In the genomic region with DNA sequence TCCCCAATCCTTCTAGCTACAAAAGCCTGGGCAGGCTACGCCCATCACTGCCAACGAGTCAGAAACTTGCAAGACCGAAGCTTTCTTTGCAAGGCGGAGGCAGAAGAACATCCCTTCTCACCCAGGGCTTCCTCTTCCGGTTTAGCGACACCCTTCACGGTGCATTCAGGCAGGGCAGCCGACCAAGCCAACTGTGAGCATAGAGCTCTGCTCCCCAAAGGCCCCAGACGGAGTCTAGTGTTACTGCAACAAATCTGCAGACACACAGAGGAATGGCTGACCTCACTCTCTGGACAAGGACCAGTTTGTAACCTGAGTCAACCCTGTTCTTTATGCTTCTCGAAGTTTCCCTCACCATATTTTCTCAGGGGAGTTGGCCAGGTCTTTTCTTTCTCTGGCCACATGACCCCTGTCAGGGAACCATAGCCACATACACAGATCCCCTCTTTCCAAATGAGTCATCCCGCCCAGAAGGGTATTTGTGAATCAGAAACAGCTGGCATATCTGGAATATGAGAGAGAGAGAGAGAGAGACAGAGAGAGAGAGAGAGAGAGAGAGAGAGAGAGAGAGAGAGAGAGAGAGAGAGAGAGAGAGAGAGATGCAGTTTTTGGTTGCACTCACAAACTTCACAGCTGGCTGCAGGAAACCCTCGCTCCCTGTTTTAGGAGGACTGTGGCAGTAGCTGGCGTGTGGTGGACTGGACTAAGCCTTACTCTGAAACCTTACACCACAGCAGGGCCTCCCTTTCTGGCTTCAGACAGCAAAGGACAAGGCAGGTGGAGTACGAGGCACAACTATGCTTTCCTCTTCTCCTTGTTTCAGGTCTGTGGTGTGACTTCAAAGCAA, we compare ENCODE assay signal across 8 mouse cellular contexts. TPM values are rescaled to one million over a fixed set of nuclear protein-coding genes. Genes with fewer than 3 reads are reported as not detected.
DNase-seq lines count a peak whose midpoint lies in the region; ATAC-seq and TF ChIP-seq lines count a peak whose summit lies in the region.

No protein-coding gene starts in this region.

- H3K4me2 ChIP-seq in hindbrain, embryonic 14.5 days (replicated peaks) = 0 out of 2 replicates have a peak overlapping the region, but pooled peaks have one; percentile 10
- H3K4me2 ChIP-seq in lung, embryonic 14.5 days = peak overlapping the region; percentile 21; the same call in 1 of the 2 replicates

- H3K27me3 ChIP-seq in hindbrain, embryonic 14.5 days (ENCODE audit: control insufficient read depth, insufficient read depth, low read length) = no peaks in the 10 kb centered on the region
- no peaks in the 10 kb centered on the region for H3K27me3 ChIP-seq in lung, embryonic 14.5 days (ENCODE audit: insufficient read depth, low read length)

- peak; percentile 9; the same call in 1 of the 2 replicates for TF ChIP-seq CTCF in lung, embryonic 14.5 days (IDR thresholded peaks at IDR 0.05; ENCODE audit: low read depth)

- no peak overlapping the region for H3K9ac ChIP-seq in hindbrain, embryonic 14.5 days
- no peak overlapping the region for H3K9ac ChIP-seq in lung, embryonic 14.5 days

- 32% methylated on average over 14 of the region's 14 CpGs for WGBS in hindbrain, embryonic 14.5 days
- WGBS in lung, embryonic 14.5 days = 15% methylated on average over 14 of the region's 14 CpGs

- H3K27ac ChIP-seq in hindbrain, embryonic 14.5 days = no peak overlapping the region
- peak overlapping the region; percentile 78 for H3K27ac ChIP-seq in lung, embryonic 14.5 days (ENCODE audit: low read depth)

- H3K4me3 ChIP-seq in hindbrain, embryonic 14.5 days (replicated peaks; ENCODE audit: low read length) = no peak overlapping the region
- H3K4me3 ChIP-seq in lung, embryonic 14.5 days (ENCODE audit: low read depth, low read length) = no peak overlapping the region

- peak; percentile 42 for DNase-seq in urinary bladder, postnatal 25 days (ENCODE audit: low spot score)
- no peak for DNase-seq in urinary bladder, postnatal 10 days (ENCODE audit: low spot score)
- peak; percentile 90 for DNase-seq in gastrocnemius, adult 18-20 months (ENCODE audit: low spot score)
- DNase-seq in hindbrain, embryonic 14.5 days (ENCODE audit: low spot score) = no peak
- DNase-seq in lung, embryonic 14.5 days = peak; percentile 84
- DNase-seq in skeletal muscle tissue, adult 2 months (ENCODE audit: low read depth, low spot score) = peak; percentile 92
- no peak for DNase-seq in right cerebral cortex, adult 2 months (ENCODE audit: low spot score in 2 of 2)
- no peak for DNase-seq in layer of hippocampus, postnatal 10 days (ENCODE audit: low spot score in 2 of 2)

- H3K36me3 ChIP-seq in hindbrain, embryonic 14.5 days (replicated peaks; ENCODE audit: control insufficient read depth, insufficient read depth) = no peaks in the 10 kb centered on the region
- no peaks in the 10 kb centered on the region for H3K36me3 ChIP-seq in lung, embryonic 14.5 days (ENCODE audit: insufficient read depth)

- H3K9me3 ChIP-seq in hindbrain, embryonic 14.5 days (ENCODE audit: control insufficient read depth, low read length) = no peaks in the 10 kb centered on the region
- H3K9me3 ChIP-seq in lung, embryonic 14.5 days (ENCODE audit: low read depth, low read length) = no peaks in the 10 kb centered on the region

- no peak for ATAC-seq in hindbrain, embryonic 14.5 days (ENCODE audit: low FRiP score)
- peak; percentile 61 for ATAC-seq in lung, embryonic 14.5 days (ENCODE audit: insufficient read depth)

- peaks cover 13% of the 10 kb centered on the region for H3K4me1 ChIP-seq in hindbrain, embryonic 14.5 days (replicated peaks; ENCODE audit: control insufficient read depth, insufficient read depth, low read length)
- peaks cover 18% of the 10 kb centered on the region for H3K4me1 ChIP-seq in lung, embryonic 14.5 days (ENCODE audit: insufficient read depth)

RNA-seq across cellular contexts. Expression of gene Capn2, which starts 2.9 kb away (rescaled TPM):
- total RNA-seq in gastrocnemius, adult 18-20 months (2021) = 10 to 100 TPM; 50.2 to 54.2 TPM
- 80.5 and 81.0 TPM in 2 replicates for polyA plus RNA-seq in hindbrain, embryonic 14.5 days (2014; fragmentation: Nextera tagmentation; extraction: Ambion mirVana)
- polyA plus RNA-seq in lung, embryonic 14.5 days (2014; fragmentation: Nextera tagmentation; extraction: Ambion mirVana) = 116 and 117 TPM in 2 replicates
- total RNA-seq in layer of hippocampus, postnatal 10 days (2021) = 10 to 100 TPM; 75.3 to 77.7 TPM

RNA-seq across cellular contexts. Expression of gene Capn8, which starts 44.5 kb away (rescaled TPM):
- not detected for total RNA-seq in gastrocnemius, adult 18-20 months (2021)
- polyA plus RNA-seq in hindbrain, embryonic 14.5 days (2014; fragmentation: Nextera tagmentation; extraction: Ambion mirVana) = not detected in 2 replicates
- not detected in 2 replicates for polyA plus RNA-seq in lung, embryonic 14.5 days (2014; fragmentation: Nextera tagmentation; extraction: Ambion mirVana)
- total RNA-seq in layer of hippocampus, postnatal 10 days (2021) = not detected

Comparison
In these comparisons a context has a peak if more than half of its experiments do, and no peak if none do; other contexts are left out.
1. DNase-seq: peak in urinary bladder, postnatal 25 days (single experiment), gastrocnemius, adult 18-20 months (single experiment), lung, embryonic 14.5 days (single experiment) and skeletal muscle tissue, adult 2 months (single experiment); none in urinary bladder, postnatal 10 days (single experiment), hindbrain, embryonic 14.5 days (single experiment), right cerebral cortex, adult 2 months (0 of 2) and layer of hippocampus, postnatal 10 days (0 of 2).